Mouse (Mus musculus): Measurements from ENCODE around the gene Plbd1.

DNA sequence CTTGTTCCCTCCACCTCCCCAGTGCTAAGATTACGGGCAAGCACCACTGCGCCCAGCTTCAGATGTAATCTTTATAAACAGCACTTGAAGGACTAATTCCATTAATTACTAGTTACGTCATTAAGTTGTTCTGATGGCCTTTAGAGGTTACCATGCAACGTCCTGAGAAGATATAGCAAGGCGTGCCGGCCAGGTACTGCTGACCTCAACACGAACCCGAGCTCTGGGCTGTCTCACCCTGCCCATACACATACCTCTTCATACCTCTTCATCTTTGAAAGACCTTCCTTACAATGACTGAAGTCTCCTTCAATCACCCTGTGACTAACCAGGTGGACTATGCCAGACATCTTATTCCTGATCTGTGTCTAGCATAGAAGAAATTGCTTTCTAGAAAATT lies 30.2 kb downstream of the Plbd1 start:
- TF ChIP-seq GATA1 (IDR thresholded peaks at IDR 0.05; ENCODE audit: low read length) (no peak), TAL1 (IDR thresholded peaks at IDR 0.05; ENCODE audit: low read length) (no peak)
